Mouse (Mus musculus) erythroid progenitor cell, adult 5-6 weeks (primary cell): ENCODE measurements around the gene Susd1. TPM values are rescaled to one million over a fixed set of nuclear protein-coding genes. Genes with fewer than 3 reads are reported as not detected.
"Not testable (repeated sequence)": the region's sequence is repeated elsewhere in the genome, so short reads cannot be mapped to it uniquely, and the experiment has no call there.

Experiments
- ATAC-seq: replicated peaks from 2 replicates; pipeline ENCODE4 v1.8.0; 2016; ENCODE audit warnings: moderate number of reproducible peaks, mild to moderate bottlenecking, moderate TSS enrichment, inconsistent platforms; ENCODE audit not compliant: poor library complexity, low FRiP score, severe bottlenecking
- total RNA-seq, 2 experiments: library from RNA; stranded (forward) in 1 of 2; stranded (reverse) in 1 of 2; fragments of 150-400 nt in 1 of 2; fragments of 186-747, 209-891 nt in 1 of 2; gene quantifications; 2 replicates each; pipeline versions ENCODE4 v1.2.3 to v1.2.4; 2015 to 2017; ENCODE audit warnings: low replicate concordance in 2 of 2

Gene Susd1
- total RNA-seq, 2 experiments from 2014 or later: 24.7 to 42.8 TPM

DNA sequence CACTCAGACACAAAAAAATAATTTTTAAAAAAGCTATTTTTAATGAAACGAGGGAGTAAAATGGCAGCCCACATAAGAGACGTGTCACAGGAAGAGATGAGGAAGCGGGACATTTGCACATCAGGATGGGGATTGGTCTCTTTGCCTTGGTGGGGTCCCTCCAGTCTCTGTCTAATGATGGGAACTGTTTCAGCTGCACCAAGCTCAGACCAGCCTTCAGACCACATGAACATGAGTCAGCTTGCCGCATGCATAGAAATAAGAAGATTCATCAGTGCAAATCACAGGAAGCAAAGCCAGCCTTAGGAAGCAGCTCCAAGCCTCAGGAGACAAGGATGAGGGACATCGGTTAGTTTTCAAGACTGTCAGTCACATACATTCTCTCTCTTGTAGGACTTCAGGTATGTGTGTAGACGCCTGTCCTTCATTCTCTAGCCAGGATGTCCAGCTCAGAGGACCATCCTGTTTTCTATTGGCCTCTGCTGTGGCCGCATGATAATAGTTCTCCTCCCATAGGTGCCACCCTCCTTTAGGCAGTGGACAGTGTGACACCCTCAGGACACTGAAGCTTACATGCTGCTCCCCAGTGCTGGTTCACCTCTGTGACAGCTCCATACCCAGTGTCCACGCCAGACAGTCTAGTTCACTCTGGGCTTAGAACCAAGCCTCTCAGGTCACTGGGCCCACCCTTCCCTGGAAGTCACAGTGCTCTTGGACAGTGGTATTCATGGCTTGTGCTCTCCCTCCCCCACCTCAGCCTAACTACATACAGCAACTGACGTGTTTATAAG lies 137.2 kb downstream of the Susd1 start:
- no peak for ATAC-seq

DNA sequence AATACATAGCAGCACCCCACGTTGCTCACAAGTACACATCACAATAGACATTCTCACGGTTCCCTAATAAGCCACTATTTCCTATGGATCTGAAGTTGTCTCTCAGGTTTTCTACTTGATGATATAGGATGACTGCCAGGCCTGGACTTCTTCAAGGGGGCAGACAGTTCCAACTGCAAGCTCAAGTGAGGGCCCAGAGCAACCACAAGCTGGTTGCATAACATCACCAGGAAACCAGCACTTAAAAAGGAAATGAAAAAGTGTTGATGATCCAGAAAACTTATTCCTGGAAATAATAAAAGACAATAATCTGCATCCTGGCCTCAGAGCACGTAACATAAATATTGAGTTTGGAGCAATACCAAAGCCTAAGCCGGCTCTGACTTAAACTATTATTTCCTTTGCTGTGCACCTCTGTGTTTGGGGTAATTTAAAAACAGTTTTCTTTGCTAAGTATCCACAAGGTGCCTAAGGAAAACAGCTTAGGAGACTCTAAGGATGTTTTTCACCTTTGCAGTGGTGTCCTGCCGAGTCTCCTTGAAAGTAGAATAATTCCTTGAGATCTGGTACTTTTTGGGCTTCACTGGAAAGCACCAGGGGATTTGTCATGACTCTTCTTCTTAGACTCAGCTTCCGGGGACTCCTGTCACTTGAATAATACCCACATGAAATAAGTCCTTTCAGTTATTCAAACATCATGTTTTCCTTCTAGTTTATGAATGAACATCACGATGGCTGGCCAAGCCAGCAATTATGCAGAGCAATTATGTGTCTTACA lies 139.5 kb downstream of the Susd1 start:
- no peak for ATAC-seq

DNA sequence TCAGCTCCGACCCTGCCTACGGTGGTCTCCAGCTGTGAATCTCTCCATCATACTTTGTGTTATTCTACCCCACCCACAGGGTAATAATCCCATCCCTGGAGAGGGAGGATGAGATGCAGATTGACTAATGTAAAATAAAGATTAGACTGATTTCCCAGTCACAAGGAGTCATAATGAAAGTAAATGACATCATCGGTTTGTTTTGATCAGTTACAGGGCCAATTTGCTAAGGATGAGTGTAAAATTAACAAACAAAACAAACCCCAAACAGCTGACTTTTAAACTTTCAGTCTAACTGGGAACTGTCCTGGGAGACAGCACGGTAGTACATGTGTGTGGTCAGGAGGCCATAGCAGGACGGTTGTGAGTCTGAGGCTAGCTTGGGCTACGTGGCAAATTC lies 143.3 kb downstream of the Susd1 start:
- no peak for ATAC-seq

DNA sequence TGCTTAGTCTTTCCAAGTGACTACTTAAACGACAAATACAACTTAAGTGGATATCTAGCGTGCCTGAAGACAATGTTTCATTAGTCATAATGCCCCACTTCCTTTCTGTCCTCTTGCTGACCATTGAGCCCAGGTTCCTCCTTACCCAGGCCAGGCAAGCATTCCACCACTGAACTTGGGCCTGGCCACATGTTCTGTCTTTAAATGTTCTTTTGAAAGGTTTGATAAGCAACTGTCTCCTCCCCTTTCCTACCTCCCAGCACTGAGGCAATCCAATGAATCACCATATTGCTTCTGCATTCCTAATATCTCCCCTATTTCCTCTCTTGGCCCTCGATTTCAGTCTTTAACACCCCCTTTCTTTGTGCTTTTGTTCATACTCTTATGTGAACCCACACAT lies 143.8 kb downstream of the Susd1 start:
- ATAC-seq: no peak

DNA sequence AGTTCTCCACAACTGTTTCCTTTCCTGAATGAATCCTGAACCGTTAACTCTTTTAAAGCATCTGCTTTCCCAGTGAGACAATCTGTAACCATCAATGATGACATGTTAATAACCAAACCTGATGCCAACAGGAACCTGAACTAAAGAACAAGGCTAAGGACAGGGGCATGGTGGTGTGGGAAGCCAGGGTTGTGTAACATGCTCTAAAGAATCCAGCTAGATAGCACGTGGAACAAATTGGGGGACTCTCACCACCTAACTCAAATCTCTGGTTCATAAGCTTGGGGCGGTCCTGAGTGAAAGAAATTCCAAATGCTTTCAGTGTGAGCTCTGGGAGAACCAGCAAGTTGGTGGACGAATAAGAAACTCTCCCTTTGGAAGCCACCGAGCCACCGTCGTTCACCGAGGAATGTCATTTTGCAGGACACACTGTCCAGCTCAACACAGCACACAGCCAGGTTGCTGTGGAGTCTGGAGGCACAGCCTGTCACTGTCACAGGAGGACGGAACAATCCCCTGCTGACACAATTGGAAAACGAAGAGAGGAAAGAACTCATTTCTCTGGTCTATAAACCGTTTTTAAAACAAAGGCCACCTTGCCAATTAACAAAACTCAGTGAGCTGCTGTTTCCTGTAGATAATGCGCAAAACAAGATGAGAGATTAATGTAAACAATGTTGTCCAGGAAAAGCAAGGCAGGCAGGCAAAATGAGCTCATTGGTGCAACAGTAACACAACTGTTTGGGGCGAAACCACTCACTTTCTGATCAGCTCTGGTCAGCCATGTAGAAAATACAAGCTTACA lies 146.3 kb downstream of the Susd1 start:
- no peak for ATAC-seq

DNA sequence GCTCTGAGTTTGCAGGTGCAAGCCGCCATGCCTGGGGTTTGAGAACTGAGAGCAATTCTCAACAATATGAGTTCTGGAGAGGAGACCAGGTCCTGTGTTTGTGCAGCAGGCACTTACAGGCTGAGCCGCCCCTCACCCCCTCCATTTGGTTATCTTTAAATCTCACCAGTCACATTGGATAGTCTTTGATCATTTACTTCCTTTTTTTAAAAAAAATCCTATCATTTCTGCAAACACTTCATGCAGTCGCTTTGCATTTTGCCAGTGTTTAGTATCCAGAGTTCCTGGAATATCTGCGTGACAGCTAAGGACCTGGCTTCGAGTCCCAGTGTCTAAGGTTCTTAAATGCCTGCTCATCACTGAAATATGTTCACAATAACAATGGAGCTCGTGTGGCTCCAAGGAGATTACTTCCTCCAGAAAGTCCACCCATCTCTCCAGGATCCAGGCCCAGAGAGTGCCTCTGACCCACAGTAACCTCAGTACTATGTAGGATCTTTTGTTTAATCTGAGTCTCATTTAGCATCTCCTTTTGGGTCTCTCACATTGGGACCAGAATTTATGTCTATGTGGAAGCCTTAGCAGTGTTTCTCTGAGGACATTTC lies 147.4 kb downstream of the Susd1 start:
- no peak for ATAC-seq

DNA sequence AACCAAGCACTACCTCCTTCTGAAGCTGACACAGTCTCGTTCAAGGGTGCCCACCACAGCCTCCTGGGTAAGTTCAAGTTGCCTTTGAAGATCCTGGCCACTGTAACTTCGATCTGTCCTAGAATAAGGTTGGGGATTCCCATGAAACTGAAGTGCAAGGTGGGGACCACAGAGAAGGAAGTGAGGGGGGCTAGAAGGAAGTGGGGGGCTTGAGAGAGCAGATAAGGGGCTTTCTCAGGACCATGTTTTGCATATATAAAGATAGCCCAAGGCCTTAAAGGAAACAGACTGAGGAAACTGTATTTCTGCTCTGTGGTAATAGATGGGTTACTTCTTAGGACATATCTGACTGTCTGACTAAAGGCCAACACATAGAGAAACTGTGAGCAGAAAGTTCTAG lies 151.3 kb downstream of the Susd1 start:
- no peak for ATAC-seq

DNA sequence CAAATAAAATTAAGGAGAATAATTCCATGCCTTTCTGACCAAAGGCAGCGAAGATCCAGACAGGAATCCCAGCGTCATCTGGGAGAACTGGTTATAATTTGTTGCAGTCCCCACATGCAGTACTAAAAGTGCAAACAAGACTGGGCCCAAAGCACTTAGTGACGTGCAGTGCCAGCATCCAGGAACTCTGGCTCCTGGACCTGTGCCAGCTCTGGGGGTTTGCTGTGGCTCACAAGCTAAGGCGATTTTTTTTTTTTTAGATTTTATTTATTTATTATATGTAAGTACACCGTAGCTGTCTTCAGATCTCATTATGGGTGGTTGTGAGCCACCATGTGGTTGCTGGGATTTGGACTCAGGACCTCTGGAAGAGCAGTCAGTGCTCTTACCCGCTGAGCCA lies 152.1 kb downstream of the Susd1 start:
- ATAC-seq: not testable (repeated sequence)

DNA sequence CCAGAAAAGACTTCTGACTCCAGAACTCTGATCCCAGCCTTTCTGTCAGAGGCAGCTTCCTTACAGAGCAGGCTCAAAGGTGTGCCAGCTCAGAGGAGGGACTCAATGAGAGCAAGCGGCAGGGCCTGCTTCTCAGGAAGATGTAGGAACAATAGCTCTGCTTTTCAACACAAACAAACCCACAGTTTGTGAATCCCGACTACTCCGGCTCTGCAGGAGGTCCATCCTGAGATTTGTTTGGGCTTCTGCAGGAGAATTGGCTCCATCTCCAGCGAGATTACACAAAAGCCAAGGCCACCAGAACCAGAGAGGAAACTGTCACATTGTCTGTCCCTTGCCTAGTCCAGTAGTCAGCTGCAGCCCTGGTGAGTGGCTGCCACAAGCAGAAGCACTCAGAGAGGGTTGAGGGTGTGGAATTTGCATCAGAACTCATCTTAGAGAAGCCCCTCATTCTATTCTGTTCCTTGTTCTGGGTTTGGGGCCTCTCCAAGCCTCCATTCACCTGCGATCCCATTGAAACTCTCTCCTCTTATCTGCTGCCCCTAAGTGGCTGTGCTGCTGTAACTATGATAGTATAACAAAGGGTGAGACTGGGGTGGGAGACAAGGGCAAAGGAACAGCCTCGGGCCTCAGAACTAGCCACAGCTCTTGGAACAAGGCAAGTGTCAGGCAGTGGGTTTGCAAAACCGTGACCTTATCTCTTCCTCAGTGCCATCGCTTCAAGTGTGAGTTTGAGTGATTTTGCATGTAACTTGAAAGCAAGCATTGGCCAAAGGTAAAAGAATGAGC lies 155.5 kb downstream of the Susd1 start:
- ATAC-seq: no peak

DNA sequence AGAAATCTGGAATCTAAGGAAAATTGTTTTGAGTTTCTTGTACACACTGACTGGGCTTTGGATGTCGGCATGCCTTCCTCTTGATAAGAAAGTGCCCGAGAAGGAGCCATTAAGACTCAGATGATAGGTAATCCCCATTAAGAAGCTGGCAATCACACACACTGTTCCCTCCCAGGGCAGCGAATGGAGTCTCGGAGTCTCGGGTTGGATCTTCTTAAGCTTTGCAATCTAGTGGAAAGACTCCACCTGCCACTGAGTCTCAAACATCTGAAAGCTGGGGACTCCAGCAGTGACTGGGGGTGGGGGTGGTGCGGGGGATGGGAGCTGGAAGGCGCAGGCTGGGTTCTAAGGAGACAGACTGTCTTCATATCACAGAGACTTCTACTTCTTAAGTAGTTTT lies 156.3 kb downstream of the Susd1 start:
- no peak for ATAC-seq

DNA sequence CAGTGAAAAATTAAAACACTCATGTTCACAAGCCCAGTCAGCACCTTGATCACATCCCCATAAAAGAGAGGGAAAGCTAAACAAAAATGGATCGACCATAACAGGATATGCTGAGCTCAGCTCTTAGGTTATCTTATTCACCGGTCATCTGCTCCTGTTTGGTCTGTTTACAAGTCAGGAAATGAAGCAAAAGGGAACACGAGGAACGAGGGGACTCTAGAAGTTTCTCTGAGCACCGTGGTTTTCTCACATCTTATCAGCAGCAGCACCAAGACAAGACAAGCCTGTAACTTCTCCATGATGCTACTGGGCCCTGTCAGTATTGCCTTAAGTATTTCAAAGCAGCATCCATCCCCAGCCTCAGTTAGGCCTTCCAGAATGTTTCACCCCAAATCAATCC lies 157.6 kb downstream of the Susd1 start:
- no peak for ATAC-seq

DNA sequence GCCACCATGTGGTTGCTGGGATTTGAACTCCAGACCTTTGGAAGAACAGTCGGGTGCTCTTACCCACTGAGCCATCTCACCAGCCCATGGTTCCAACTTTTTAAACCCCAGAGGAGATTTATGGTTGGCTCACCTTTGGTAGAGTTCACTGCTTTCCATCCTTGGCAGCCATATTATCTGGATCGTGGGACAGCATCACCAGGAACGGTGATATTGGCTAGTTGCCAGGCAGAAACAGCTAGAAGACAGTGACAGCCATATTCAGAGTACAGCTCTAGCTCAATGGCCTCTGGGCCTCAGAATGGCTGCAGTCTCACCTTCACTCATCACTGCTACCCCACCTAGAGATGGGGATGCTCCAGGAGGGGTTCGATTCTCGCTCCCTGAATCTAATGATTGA lies 159.3 kb downstream of the Susd1 start:
- no peak for ATAC-seq

DNA sequence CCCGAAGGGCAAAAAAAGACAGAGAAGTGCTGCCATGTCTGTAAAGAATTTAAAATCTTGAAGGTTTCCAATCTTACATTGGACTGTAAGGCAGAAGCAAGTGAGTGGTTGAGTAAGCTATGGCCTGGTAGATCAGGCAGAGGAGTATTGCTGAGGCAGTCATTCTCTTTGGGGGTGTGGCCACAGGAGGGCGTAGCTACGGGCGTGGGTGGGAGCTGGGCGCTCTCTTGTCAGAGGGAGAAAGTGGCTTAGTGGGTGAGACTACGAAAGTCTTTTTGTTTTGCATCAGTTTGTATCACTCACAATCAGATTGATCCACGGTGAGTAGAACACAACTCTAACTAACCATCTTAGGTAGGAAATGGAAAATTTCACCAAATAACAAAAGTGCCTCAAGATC lies 160.0 kb downstream of the Susd1 start:
- peak; percentile 98 for ATAC-seq

DNA sequence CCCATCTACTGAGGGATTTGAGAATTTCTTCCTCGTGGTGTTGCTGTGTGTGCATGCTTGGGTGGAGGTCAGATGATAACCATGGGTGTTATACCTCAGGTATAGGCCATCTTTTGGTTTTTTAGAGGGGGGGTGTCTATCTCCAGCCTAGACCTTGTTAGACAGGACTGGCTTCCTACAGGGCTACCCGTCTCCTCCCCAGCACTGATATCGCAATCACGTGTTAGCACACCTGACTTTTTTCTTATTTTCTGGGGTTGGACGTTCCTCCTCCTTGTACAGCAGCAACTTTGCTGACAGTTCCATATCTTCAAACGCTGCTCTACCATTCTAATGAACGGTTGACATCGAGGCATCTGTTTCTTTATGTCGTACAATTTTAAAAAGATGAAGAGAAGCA lies 160.5 kb downstream of the Susd1 start:
- no peak for ATAC-seq

DNA sequence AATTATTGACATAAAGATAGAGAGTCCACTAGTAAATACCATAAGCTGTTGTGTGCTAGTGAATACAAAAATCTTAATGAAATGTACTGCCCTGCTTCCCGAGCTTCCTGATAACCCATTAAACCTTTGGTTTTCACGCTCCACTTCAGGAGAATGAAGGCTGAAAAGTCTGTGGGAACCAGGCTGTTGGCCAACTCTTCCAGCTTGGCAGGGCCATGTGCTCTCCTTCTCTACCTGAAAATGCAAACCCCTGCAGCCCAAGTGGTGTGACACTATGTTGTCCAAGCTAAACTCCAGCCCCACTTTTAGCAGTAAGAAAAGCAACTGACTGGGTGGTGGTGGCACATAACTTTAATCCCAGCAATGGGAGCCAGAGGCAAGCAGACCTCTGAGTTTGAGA lies 162.5 kb downstream of the Susd1 start:
- no peak for ATAC-seq

DNA sequence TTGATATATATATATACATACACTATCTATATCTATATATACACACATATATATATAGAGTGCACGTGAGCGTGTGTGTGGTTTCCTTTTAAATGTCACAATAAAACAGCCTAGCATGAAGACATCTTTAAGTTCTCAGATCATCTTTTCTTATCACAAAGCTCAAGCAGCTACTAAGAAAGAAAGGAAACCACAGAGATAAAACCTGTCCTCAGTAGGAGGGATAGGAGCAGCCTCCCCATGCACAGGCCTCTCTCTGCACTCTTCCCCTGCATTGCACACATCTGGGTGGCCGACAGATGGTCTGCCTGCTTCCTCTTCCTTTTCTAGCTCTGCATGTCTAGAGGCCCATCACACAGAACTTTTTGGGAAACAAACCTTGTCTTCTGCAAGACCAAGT lies 162.9 kb downstream of the Susd1 start:
- no peak for ATAC-seq

DNA sequence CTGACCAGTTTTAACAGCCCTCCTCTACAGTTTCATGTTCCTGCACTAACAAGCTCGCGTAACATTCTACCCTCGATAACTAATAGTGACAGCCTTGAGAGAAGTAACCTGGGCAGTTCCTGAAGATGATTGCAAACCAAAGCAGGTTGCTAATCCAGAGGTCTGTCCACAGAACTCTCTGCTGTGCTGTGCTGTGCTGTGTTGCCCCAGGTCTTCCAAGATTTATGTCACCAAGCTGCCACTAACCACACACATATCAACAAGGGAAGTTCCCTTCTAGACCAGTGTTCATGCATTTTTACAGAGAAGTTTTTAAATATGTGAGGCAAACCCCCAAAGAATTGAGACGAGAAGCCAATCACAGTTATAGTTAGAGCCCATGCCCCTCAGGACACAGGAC lies 164.3 kb downstream of the Susd1 start:
- ATAC-seq: no peak

DNA sequence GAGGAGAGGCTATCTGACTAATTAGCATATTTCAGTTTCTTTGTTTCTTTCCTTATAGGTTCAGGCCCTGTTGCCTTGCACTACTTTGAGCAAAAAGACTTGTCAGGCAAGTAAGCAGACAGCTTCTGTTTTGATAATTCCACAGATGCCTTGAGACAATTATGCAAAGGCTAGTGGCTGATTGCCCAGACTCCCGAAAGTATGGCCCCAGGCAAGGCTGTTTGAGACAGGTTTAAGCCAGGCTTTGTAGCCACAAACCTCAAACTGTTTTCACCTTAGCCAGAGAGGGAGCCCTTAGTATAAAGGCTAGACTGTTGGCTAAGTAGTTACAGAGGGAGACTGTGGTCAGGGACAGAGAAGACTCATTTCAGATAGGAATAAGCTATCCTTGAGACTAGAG lies 165.1 kb downstream of the Susd1 start:
- ATAC-seq: no peak

DNA sequence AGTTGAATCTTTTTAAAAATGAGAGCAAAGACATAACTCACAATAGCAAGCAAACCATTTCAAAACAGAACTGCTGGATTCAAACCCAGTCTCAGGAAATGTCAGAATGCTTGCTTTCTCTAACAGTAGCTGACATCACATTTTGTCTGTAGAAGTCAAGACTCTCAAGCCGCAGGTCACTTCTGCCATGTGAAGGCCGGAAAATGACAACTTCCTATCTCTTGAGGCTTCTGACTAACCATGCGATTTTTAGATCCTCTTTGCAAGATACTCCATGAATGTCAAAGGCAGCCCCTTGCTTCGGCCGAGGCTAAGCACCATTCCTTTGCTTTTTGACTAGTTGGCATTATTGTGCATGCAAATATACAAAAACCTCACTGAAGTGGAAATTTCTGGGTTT lies 172.8 kb downstream of the Susd1 start:
- no peak for ATAC-seq

DNA sequence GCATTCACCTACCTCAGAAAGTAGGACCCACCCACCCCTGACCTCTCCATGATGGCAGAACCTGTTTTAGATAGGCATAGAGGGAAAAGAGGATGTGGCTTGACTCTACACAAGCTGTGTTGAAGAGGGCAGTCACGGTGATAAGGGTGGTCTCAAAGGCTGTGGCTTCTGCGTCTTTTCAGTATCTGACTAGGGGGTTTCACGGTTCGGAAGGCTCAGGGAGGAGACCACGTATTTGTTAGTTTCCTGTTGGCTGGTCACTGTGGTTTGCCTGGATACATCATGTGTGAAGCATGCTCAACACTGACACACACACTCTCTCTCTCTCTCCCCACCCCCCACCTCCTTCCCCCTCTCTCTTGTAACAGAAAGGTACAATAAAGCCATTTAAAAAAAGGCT lies 173.3 kb downstream of the Susd1 start:
- ATAC-seq: no peak
